Mouse (Mus musculus): ENCODE measurements around the gene Clic5.

GRCm38 (mm10) chr17:44186871-44187270 is 1.5 kb upstream of the Clic5 start:
- TF ChIP-seq POLR2A (IDR thresholded peaks at IDR 0.05; ENCODE audit: borderline replicate concordance, extremely low read depth, insufficient read depth, insufficient read length, poor library complexity, severe bottlenecking), result no peak
- TF ChIP-seq CTCF (IDR thresholded peaks at IDR 0.05; ENCODE audit: borderline replicate concordance, extremely low read depth, insufficient read depth, insufficient read length), result no peak
